Comparison of ENCODE assay signal across 10 mouse cellular contexts in genomic region chr2:19429031-19429430, GRCm38 (mm10). TPM values are rescaled to one million over a fixed set of nuclear protein-coding genes. Genes with fewer than 3 reads are reported as not detected.
DNase-seq lines count a peak whose midpoint lies in the region; ATAC-seq and TF ChIP-seq lines count a peak whose summit lies in the region.
"Had no signal": no experiment of that assay in that cellular context is flagged by ENCODE, and none has a peak within 500 bp of the region (broad histone marks: within the 10 kb centered on the region; RNA-seq: fewer than 3 reads in every experiment).

No protein-coding gene starts in this region.

- no peak overlapping the region for H3K4me3 ChIP-seq in midbrain, embryonic 14.5 days (replicated peaks; ENCODE audit: low read depth, low read length)
- no peak overlapping the region for H3K4me3 ChIP-seq in midbrain, embryonic 16.5 days (ENCODE audit: low read depth, low read length)
- H3K4me3 ChIP-seq in kidney, adult 2 months (ENCODE audit: insufficient read depth, low read depth, low read length): no peak overlapping the region
- H3K4me3 ChIP-seq in neural tube, embryonic 11.5 days (ENCODE audit: low read depth, low read length): no peak overlapping the region
- no peak overlapping the region for H3K4me3 ChIP-seq in layer of hippocampus, adult 2 months
- H3K4me3 ChIP-seq: embryonic facial prominence, embryonic 13.5 days had no signal

- TF ChIP-seq POLR2A in kidney, adult 2 months (IDR thresholded peaks at IDR 0.05; ENCODE audit: low read depth, low read length): no peak

- H3K9me3 ChIP-seq in midbrain, embryonic 14.5 days (ENCODE audit: control insufficient read depth, low read length): no peaks in the 10 kb centered on the region
- H3K9me3 ChIP-seq in midbrain, embryonic 16.5 days (replicated peaks; ENCODE audit: control insufficient read depth, low read length, poor library complexity, severe bottlenecking): no peaks in the 10 kb centered on the region
- no peaks in the 10 kb centered on the region for H3K9me3 ChIP-seq in neural tube, embryonic 11.5 days (ENCODE audit: control insufficient read depth, low read length)
- H3K9me3 ChIP-seq: embryonic facial prominence, embryonic 13.5 days had no signal

- DNase-seq in midbrain, embryonic 14.5 days: peak; percentile 49
- DNase-seq in c-Kit-positive CD71-negative TER-119-negative erythroid progenitor cells, embryonic 14.5 days (ENCODE audit: low read depth): peak; percentile 46
- peak; percentile 48 for DNase-seq in kidney, adult 2 months
- peak; percentile 69 for DNase-seq in neural tube, embryonic 11.5 days (ENCODE audit: low spot score)
- no peak for DNase-seq in frontal cortex, postnatal 10 days (ENCODE audit: low spot score in 2 of 2)
- DNase-seq in layer of hippocampus, adult 2 months (ENCODE audit: low spot score in 2 of 2): no peak
- no peak for DNase-seq in layer of hippocampus, adult 8-10 months (ENCODE audit: low spot score in 2 of 2)

- no peak for TF ChIP-seq CTCF in kidney, adult 2 months (conservative IDR thresholded peaks at IDR 0.05; ENCODE audit: insufficient read depth, insufficient read length, low read depth, low read length)
- no peak for TF ChIP-seq CTCF in layer of hippocampus, adult 2 months (conservative IDR thresholded peaks at IDR 0.05)

- H3K4me2 ChIP-seq in midbrain, embryonic 14.5 days (ENCODE audit: low read length): no peak overlapping the region
- no peak overlapping the region for H3K4me2 ChIP-seq in midbrain, embryonic 16.5 days (ENCODE audit: low read length)
- peak overlapping the region; percentile 1; the same call in 1 of the 2 replicates for H3K4me2 ChIP-seq in neural tube, embryonic 11.5 days (ENCODE audit: low read depth)
- H3K4me2 ChIP-seq: embryonic facial prominence, embryonic 13.5 days had no signal

- peaks cover 79% of the 10 kb centered on the region for H3K27me3 ChIP-seq in midbrain, embryonic 14.5 days (ENCODE audit: control insufficient read depth, insufficient read depth, low read length)
- peaks cover 78% of the 10 kb centered on the region for H3K27me3 ChIP-seq in midbrain, embryonic 16.5 days (ENCODE audit: control insufficient read depth, insufficient read depth, low read depth, low read length)
- peaks cover 3% of the 10 kb centered on the region; the same call in 1 of the 2 replicates for H3K27me3 ChIP-seq in kidney, adult 2 months (replicated peaks; ENCODE audit: control insufficient read depth, insufficient read depth, low read length)
- peaks cover 68% of the 10 kb centered on the region for H3K27me3 ChIP-seq in neural tube, embryonic 11.5 days (ENCODE audit: control insufficient read depth, insufficient read depth, low read length)

- H3K36me3 ChIP-seq in midbrain, embryonic 14.5 days (ENCODE audit: control insufficient read depth, insufficient read depth, low read length): no peaks in the 10 kb centered on the region
- no peaks in the 10 kb centered on the region for H3K36me3 ChIP-seq in midbrain, embryonic 16.5 days (ENCODE audit: control insufficient read depth, insufficient read depth, low read length)
- H3K36me3 ChIP-seq in kidney, adult 2 months (ENCODE audit: control insufficient read depth, insufficient read depth, low read length): no peaks in the 10 kb centered on the region
- no peaks in the 10 kb centered on the region for H3K36me3 ChIP-seq in neural tube, embryonic 11.5 days (ENCODE audit: control insufficient read depth, insufficient read depth, low read length)
- H3K36me3 ChIP-seq: embryonic facial prominence, embryonic 13.5 days had no signal

- H3K27ac ChIP-seq in midbrain, embryonic 14.5 days (replicated peaks; ENCODE audit: low read depth, low read length): no peak overlapping the region
- H3K27ac ChIP-seq in midbrain, embryonic 16.5 days (ENCODE audit: low read length): no peak overlapping the region
- no peak overlapping the region for H3K27ac ChIP-seq in kidney, adult 2 months (ENCODE audit: insufficient read depth, low read depth, low read length)
- no peak overlapping the region for H3K27ac ChIP-seq in neural tube, embryonic 11.5 days (ENCODE audit: low read depth, low read length)
- no peak overlapping the region for H3K27ac ChIP-seq in layer of hippocampus, adult 2 months
- H3K27ac ChIP-seq: embryonic facial prominence, embryonic 13.5 days; macrophage had no signal

- no peak for ATAC-seq in midbrain, embryonic 14.5 days (ENCODE audit: low FRiP score, low TSS enrichment)
- no peak for ATAC-seq in midbrain, embryonic 16.5 days
- no peak for ATAC-seq in neural tube, embryonic 11.5 days (ENCODE audit: insufficient read depth, low FRiP score, low TSS enrichment)

- 0 out of 2 replicates have a peak, but pooled peaks cover 6% of the 10 kb centered on the region for H3K4me1 ChIP-seq in midbrain, embryonic 14.5 days (ENCODE audit: control insufficient read depth, insufficient read depth, low read length)
- peaks cover 11% of the 10 kb centered on the region for H3K4me1 ChIP-seq in midbrain, embryonic 16.5 days (ENCODE audit: control insufficient read depth, insufficient read depth, low read length)
- H3K4me1 ChIP-seq in kidney, adult 2 months (ENCODE audit: control insufficient read depth, insufficient read depth, low read length): no peaks in the 10 kb centered on the region
- H3K4me1 ChIP-seq in neural tube, embryonic 11.5 days (ENCODE audit: control insufficient read depth, insufficient read depth, low read length): peaks cover 8% of the 10 kb centered on the region

- WGBS in midbrain, embryonic 14.5 days: 8% methylated on average over 10 of the region's 10 CpGs
- 7% methylated on average over 10 of the region's 10 CpGs for WGBS in midbrain, embryonic 16.5 days
- 3% methylated on average over 10 of the region's 10 CpGs for WGBS in kidney, adult 2 months
- 5% methylated on average over 10 of the region's 10 CpGs for WGBS in neural tube, embryonic 11.5 days

- no peak overlapping the region for H3K9ac ChIP-seq in midbrain, embryonic 14.5 days (replicated peaks; ENCODE audit: low read length)
- H3K9ac ChIP-seq in midbrain, embryonic 16.5 days (ENCODE audit: low read depth, low read length): no peak overlapping the region
- no peak overlapping the region for H3K9ac ChIP-seq in neural tube, embryonic 11.5 days (ENCODE audit: low read length)
- H3K9ac ChIP-seq: embryonic facial prominence, embryonic 13.5 days had no signal

RNA-seq across cellular contexts. Expression of gene Ptf1a, which starts 16.4 kb away (rescaled TPM):
- polyA plus RNA-seq in midbrain, embryonic 14.5 days (2014; fragmentation: Nextera tagmentation; extraction: Ambion mirVana): 0.64 and 2.1 TPM in 2 replicates
- 0.14 TPM in 1 of 2 replicates, not detected in the other for polyA plus RNA-seq in midbrain, embryonic 16.5 days (2015; fragmentation: Nextera tagmentation; extraction: Ambion mirVana)
- not detected in 2 replicates for polyA plus RNA-seq in kidney, adult 2 months (2012; rRNA removed)
- 13.0 and 13.6 TPM in 2 replicates for polyA plus RNA-seq in neural tube, embryonic 11.5 days (2014; fragmentation: Nextera tagmentation; extraction: Ambion mirVana)
- not detected for total RNA-seq in layer of hippocampus, adult 2 months (2021)
- total RNA-seq in layer of hippocampus, adult 8-10 months (2022): not detected
- polyA plus RNA-seq: embryonic facial prominence, embryonic 13.5 days; macrophage had no signal

RNA-seq across cellular contexts. Expression of gene Msrb2, which starts 57.8 kb away (rescaled TPM):
- 5.8 and 5.9 TPM in 2 replicates for polyA plus RNA-seq in midbrain, embryonic 14.5 days (2014; fragmentation: Nextera tagmentation; extraction: Ambion mirVana)
- 6.7 TPM in 2 replicates for polyA plus RNA-seq in midbrain, embryonic 16.5 days (2015; fragmentation: Nextera tagmentation; extraction: Ambion mirVana)
- 45.1 and 48.6 TPM in 2 replicates for polyA plus RNA-seq in kidney, adult 2 months (2012; rRNA removed)
- polyA plus RNA-seq in neural tube, embryonic 11.5 days (2014; fragmentation: Nextera tagmentation; extraction: Ambion mirVana): 13.3 and 14.6 TPM in 2 replicates
- total RNA-seq in layer of hippocampus, adult 2 months (2021): 10 to 100 TPM; 29.9 to 31.6 TPM
- total RNA-seq in layer of hippocampus, adult 8-10 months (2022): 10 to 100 TPM; 28.2 to 33.5 (median 29.8) TPM

Comparison
In these comparisons a context has a peak if more than half of its experiments do, and no peak if none do; other contexts are left out.
1. DNase-seq: peak in midbrain, embryonic 14.5 days (single experiment), c-Kit-positive CD71-negative TER-119-negative erythroid progenitor cells, embryonic 14.5 days (single experiment), kidney, adult 2 months (single experiment) and neural tube, embryonic 11.5 days (single experiment); none in frontal cortex, postnatal 10 days (0 of 2), layer of hippocampus, adult 2 months (0 of 2) and layer of hippocampus, adult 8-10 months (0 of 2).